Mouse (Mus musculus) heart, postnatal 0 days (tissue): ENCODE results near the gene Tmem207.

Source experiments
- CTCF ChIP-seq: IDR thresholded peaks from 2 replicates; pipeline ENCODE4 v1.5.1; 2016; ENCODE audit warnings: antibody characterized with exemption, control low read depth, low read depth
- EP300 ChIP-seq: IDR thresholded peaks from 2 replicates; pipeline ENCODE4 v1.6.1; 2016; ENCODE audit warnings: antibody characterized with exemption, low read depth

DNA sequence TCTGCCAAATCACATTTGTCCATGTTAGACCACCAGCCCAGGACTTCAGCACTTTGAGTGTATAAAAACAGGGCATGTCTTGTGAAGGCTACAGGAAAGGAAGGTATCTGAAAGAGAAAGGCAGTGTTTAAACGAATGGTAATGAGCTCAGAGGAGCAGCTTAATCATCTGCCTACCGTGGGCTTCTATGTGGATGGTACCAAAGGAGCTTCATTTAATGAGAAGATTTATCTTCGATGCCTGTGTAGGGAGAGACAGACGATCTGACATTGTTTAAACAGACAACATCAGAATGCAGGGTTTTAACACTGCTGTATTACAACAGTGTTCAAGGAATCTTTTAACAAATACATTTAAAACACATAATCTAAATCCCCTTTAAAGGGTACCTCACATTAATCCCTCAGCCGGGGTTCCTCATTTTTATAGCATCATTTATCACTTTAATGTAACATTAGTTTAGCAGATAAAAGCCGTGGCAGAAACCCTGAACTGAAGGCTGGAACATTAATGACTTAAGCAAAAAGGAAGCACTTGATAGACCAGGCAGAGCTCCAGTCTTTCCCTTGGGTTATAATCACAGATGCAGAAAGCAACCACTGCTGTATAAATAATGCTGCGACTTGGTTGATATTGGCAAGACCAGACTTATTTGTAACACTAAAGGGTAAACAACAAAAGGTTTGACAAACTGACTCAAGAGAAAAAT lies 19.8 kb upstream of the Tmem207 start:
- no peak for TF ChIP-seq CTCF
- no peak for TF ChIP-seq EP300
